Mouse (Mus musculus): ENCODE results near the gene Bloc1s3.

The Bloc1s3 gene

DNA sequence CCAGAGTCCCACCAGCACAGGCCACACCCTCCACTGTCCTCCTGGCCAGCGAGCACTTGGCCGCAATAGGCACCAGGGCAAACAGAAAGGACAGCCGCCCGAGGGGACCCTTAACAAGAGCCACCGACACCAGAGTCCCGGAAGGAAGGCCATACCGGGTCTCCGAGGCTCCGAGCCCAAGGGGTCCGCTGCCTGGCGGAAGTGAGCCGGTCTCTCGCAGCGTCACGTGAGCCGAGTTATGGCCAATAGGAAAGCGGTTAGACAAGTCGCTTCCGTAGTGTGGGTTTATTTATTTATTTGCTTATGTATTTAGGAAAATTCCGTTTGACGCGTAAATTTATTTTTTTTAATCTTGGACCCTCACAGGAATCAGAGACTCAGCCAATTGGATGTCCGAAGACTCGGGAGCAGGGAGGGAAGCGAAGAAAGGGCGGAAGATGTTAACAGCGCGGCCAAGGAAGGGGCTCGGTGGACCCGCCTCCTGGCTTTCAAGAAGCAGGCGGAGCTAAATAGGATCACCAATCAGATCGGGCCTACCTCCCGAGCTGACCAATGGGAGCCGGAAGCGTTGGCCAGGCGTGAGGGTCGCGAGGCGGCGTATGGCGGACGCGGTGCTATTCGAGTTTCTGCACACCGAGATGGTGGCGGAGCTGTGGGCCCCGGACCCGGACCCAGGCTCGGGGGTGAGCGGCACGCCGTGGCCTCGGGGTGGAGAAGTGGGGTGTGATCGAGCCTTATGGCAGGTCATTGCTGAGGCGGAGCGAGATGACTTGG is at the start of gene Bloc1s3, which contains the start of gene Trappc6a:
Gene Bloc1s3, minus strand, starts transcription at position 218 of the 774 bp plus-strand sequence.
Gene Trappc6a, plus strand, starts transcription at position 246 of the 774 bp plus-strand sequence.
- DNase-seq (ENCODE audit: low read depth, low spot score): peak; percentile 89

DNA sequence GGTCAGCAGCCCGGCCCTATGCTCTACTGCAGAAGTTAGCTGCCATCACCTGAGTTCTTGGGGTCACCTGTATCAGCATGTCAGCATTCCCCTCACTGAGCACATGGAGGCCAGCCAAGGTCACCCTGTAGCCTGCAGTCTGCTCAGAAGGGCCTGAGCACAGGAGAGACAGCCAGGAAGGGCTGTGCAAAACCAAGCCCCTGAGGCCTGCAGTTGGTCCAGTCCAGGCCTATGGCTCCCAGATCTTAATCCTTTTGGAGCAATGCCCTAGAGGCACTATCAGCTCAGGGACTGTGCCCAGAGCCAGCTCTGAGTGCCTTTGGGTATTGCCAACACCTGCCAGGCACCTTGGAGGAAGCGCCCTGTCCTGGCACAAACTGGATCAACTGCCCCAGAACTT is 48.9 kb upstream of the Bloc1s3 start:
- DNase-seq (ENCODE audit: low read depth, low spot score): peak; percentile 56

DNA sequence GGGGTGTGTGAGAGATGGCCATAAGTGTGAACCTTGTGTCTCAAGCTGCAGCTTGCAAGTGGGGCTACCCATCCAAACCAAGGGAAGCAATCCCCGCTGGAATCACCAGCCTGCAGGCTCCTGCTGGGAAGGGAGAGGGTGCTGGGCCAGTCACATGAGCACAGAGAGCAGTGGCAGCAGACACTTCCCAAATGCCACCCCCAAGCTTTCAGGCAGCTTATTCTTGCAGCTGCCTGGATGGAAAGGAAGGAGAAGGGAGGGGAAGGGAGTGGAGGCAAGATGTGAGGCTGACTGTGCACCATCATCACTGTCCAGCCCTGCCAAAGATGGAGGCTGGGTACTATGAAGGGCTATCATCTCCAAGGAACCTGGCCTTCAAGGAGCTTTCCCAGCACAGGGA is 46.0 kb upstream of the Bloc1s3 start:
- DNase-seq (ENCODE audit: low read depth, low spot score): no peak

DNA sequence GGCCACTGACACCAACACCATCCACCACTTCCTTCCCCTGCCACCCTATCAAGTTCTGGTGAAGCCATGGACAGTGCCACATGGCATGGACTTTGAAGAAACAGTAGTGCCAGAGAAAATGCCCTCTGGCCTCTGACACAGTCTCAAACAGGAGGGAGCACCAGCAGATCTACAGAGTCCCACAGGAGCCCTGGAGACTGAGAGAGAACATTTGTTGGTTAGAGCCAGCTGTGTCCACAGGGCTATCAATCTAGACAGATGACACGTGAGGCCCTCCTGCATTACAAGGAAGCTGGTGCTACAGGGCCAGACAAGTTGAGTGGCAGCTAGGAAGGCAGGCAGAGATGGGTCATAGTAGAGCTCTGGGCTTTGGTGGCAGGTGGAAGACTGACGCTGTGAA is 44.3 kb upstream of the Bloc1s3 start:
- no peak for DNase-seq (ENCODE audit: low read depth, low spot score)

DNA sequence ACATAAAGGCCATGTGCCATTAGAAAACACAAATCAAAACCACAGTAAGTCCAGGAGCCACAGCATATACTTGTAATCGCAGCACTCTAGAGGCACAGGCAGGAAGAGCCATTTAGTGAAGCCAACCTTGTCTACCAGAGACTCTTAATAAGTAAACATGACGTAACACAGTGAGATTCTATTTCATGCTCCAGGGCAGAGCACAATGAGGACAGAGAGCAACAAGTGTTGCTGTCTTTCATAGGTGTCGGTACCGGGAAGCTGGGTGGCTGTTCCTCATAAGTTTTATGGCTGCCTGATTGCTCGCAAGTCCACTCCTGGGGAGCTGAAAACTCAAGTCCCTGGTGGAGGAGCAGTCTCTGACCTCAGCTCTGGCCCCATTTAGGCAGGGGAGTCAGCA is 43.5 kb upstream of the Bloc1s3 start:
- no peak for DNase-seq (ENCODE audit: low read depth, low spot score)

DNA sequence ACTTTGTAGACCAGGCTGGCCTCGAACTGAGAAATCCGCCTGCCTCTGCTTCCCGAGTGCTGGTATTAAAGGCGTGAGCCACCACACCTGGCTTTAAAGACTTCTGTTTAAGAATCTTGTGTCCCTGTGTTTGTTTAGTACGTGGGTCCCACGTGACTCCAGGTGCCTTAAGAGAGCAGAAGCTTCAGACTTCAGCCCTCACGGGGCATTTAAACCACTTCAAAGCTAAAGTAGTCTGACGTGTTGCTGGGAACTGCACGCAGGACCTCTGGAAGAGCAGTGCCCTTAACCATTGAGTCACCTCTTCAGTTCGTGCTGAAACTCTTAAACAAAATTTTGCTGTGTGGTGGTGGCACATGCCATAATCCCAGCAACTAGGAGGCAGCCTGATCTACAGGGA is 41.2 kb upstream of the Bloc1s3 start:
- no peak for DNase-seq (ENCODE audit: low read depth, low spot score)

DNA sequence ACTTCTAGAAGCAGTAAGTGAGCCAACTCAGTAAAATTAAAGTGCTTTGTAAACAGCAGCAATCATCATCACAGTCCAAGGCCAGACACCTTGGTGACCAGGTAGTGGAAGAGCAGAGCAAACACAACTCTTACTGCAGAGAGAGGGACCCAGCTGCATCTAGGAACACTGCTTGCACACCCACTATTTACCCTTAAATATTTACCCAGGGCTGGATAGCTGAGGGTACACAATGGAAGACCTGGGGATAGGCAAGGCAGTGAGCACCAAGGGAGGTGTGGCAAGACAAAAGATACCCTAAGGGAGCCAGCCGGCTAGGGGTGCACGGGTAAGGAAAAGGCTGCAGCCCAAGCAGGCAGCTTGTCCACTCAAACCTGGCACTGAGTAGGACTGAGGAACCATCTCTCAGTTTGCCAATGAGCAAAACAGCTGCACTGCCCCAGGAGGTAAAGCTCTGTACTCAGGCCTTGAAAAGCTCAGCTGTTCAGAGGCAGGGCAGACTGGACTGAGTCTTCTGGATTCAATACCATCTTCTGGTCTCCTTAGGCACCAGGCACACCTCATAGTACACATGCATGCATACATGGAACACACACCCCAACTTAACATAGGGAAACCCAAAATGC is 39.3 kb upstream of the Bloc1s3 start:
- DNase-seq (ENCODE audit: low read depth, low spot score): no peak

DNA sequence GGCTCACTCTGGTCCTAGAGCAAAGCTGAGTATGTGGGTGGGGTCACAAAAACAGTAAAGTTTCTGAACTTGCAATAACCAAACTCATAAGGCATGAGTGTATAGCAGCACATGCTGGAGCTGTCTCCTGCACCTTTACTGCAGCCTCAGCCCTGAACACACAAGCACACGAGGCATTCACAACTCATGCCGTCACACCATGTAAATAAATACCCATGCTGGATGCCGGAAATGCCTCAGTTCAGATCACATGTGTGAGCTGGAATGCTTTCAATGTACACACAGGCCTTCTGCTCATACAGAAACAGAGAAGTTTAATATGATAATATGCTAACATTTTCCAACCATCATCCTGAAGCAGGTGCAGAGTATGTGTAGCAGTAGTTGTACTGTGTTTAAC is 37.8 kb upstream of the Bloc1s3 start:
- DNase-seq (ENCODE audit: low read depth, low spot score): no peak

DNA sequence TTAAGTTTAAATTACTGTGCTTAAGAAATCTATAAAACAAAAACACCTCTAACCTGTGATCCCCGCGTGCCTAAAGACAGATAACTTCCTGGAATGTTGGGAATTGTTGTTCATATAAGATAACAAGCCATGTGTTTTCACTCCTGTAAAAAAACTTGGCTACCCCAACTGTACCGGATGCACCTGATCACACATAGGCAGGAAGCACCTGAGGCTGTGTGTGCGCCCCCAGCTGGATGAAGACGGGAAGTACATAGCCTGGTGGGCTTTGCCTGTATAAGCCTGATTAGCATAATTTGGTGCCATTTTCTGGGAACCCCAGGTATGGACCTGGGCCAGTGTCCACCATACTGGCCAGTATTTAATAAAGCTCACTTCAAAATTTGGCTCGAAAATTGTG is 35.4 kb upstream of the Bloc1s3 start:
- DNase-seq (ENCODE audit: low read depth, low spot score): no peak

DNA sequence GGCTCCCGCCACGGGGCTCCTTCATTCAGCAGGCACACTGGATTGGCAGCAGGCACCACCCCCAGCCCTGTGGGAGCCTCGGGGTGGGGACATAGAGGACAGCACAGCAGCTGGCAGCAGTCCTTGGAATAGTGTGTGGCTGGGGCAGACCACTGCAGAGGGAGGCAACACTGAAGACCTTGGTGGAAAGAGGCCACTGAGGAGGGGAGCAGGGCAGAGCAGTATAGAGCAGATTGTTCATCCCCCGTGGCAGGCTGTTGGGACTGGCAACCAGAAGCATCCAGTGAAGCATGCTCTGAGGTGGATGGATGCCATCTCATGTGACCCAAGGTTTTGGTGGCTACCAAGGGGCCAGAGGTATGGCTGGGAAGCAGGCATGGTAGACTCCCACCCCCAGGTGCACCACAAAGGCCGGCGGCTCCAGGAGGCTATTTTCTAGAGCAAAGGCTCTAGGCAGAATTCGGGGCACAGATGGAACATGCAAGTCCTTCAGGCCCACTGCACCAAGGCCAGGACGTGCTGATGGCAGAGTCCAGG is 34.1 kb upstream of the Bloc1s3 start:
- DNase-seq (ENCODE audit: low read depth, low spot score): no peak

DNA sequence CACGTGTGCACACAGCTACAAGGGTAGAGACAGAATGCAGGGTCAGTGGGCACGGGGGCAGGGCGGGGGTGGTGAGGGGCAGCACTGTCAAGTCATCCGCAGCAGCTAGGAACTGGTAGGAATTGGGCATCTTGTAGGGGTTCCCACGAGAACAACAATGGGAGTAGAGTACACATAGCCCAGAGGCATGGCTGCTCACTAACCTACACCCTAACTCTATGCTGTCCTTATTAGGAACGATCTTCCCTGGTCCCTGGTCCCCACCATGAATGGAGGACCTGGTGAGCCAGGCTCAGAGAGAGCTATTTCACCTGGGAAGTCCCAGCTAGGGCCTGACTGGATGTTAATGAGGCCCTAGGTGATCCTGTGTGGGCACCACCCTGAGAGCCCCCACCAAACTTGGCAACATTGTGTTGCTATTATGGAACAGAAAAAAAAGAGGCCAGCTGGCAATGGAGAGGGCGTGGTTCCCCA is 33.6 kb upstream of the Bloc1s3 start:
- DNase-seq (ENCODE audit: low read depth, low spot score): no peak

DNA sequence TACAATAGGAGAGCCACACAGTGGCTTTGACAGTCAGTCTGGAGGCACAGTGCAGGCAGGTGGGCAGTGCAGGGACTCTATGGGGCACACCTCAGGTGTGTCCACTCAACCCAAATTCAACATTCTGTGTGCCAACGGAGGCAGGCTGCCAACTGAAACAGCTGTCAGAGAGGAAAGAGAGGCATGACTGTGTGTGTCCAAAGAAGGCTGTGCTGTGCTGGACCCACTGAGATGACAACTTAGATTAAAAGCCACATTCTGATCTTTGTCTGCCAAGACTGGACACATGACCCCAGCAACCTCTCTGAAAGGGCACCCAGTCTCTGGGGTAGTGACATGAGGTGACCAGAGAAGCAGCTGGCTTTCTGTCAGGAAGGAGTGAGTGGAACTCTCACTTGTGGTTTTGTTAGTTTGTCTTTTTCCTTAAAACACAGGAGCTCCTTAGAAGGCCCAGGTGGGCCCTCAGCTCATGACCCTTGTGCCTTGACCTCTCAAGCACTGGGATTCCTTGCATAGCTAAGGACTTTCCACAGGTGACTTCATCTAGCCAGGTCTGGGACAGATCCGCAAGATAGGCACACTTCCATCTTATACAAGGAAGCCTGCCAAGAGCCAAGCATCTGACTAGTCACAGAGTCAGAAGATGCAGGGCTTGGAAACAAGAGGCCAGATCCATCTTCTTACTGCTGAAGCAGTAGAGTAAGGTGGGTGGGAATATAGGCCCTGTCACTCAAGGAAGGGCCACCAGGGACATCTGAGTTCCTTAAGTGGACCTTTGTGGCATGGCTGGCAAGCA is 32.8 kb upstream of the Bloc1s3 start:
- DNase-seq (ENCODE audit: low read depth, low spot score): peak; percentile 48

DNA sequence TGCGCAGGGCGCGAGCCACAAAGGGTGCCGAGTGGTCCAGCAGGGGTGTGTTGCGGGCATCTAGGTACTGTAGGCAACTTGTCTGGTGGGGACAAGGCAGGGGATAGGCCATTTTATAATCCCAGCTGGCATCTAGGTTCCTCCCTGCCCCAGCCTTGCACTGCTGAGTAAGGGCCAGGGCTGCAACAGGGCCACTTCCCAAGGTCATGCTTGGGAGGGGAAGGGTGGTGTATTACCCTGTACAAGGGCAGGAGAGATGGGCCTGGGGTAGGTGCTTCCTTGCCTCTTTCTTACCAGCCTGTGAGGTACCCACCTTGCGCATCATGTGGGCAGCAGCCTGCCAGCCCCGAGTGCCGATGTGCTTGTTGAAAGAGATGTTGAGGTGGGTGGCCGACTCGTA is 26.5 kb upstream of the Bloc1s3 start:
- DNase-seq (ENCODE audit: low read depth, low spot score): no peak

DNA sequence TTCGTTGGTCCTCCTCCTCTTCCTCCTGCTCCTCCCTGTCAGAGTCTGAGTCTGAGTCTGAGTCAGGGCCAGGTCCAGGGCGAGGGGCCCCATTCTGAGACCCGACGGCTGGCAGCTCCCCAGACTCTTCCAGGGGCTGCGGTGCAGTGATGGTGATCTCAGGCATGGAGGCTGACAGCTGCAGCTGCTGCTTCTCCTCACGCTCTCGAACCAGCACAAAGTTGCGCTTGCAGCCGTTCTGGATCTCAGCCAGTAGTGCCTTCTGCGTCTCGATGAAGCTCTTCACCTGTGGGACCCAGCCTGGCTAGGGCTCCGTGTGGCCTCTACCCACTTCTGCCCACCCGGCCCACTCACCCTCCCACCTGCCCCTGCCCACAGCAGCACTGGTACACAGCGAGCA is 24.1 kb upstream of the Bloc1s3 start:
- no peak for DNase-seq (ENCODE audit: low read depth, low spot score)

DNA sequence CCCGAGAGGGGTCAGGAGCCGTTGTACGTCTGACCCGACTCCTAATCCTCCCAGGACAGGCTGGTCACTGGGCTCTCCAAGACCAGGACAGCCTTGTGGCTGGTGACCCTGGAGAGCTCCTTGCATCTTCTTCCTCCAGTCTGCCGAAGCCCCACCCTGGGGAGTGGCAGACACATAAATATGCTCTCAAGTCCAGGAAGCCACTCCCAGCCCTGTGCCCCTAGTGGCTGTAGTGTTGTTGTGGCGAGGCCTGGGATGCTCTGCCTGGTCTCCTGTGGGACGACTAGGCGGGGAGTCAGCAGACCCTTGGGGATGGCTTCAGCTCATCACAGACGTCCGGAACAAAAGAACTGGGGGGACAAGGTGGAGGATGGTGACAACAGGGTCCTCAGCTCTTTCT is 22.9 kb upstream of the Bloc1s3 start:
- DNase-seq (ENCODE audit: low read depth, low spot score): no peak

DNA sequence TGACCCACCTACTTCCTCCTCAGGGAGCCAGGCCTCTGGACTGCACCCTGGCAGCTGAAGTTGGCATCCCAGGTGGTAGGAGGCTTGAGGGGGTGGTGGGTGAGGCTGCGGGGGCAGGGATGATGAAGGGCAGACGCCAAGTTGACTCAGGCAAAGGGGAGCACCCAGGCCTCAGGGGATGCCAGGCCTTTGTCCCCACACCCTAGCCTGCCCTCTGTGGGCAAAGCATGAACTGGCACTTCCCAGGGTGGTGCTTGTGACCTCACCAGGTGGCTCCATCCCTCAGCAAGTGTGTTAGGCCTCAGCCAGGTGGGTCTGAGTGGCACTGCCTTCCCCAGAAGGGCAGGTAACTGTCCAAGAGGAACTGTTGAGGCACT is 16.9 kb upstream of the Bloc1s3 start:
- DNase-seq (ENCODE audit: low read depth, low spot score): no peak

DNA sequence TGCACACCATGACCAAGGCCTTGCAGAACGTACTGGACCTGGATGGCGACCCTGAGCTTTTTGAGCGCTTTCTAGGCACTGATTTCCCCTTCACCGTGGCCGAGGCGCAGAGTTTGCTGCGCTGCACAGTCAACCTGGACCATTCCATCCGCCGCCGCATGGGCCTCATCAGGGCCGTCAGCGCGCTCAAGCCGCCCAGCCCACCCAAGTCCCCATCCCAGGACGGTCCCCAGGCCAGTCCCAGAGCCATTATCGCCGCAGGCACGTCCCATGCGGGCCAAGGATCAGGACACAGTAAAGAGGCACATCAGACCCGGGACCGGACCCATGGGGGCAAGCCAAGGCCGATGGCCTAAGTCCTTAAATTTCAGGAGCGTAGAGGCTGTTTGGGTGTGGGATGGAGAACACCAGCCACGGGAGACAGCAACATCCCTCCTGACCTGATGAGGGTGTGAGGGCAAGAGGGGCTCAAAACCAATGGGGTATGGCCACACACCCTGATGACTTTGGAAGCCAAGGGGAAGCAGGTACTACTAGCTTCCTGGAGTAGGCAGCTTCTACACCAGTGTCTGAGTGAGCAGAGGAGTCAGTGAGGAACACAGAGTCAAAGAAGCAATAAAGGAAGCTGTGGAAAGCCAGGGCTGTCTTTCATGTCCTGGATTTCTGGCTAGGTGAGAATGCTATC is 16.4 kb upstream of the Bloc1s3 start:
- DNase-seq (ENCODE audit: low read depth, low spot score): no peak

DNA sequence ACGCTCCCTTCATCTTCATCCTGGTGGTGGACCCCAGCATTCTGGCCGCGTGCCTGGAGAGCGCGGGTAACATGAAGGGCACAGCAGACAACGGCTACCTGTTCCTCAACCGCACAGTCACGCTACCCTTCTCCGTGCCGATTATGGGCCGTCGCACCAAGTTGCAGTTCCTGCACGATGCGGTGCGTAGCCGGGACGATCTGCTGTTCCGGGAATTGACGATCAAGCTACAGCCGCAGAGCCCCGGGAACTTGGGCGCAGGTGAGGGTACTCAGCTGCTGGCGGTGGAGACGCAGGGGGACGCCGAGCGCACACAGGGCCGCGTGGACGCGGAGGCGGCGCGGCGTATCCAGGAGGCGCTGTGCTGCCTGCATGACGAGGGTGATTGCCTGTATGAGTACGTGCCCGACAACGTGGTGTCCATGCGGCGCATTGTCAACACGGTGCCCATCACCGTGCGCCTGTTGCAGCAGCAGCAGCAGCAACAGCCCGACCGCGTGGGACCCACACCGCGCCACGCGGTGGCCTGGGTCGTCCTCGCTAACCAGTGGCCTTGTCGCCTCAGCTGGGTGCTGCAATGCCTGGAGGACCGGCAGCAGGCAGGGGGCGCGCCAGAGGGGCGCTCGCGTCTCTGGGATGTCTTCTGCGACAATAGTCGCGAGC is 15.7 kb upstream of the Bloc1s3 start:
- DNase-seq (ENCODE audit: low read depth, low spot score): no peak

DNA sequence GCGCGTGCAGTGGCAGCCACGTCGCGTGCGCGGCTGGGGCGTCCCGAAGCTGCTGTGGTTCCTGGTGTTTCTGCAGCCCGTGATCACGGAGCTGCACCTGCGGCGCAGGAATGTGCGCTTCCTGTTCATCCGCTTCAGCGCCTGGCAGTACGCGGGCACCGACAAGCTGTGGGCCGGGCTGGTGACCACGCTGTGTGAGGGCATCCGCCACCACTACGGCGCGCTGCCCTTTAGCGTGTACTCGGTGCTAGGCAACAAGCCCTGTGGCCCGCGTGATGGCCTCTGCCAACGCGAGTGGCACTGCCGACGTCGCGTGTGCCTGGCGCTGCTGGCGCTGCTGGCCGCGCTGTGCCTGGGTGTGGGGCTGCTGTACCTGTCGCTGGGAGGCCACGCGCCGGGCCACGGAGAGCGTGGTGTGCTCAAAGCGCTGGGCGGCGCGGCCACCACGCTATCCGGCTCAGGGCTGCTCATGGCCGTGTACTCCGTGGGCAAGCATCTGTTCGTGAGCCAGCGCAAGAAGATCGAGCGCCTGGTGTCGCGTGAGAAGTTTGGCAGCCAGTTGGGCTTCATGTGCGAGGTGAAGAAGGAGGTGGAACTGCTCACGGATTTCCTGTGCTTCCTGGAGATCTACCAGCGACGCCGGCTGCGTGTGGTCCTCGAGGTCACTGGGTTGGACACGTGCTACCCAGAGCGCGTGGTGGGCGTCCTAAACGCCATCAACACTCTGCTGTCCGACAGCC is 15.0 kb upstream of the Bloc1s3 start:
- no peak for DNase-seq (ENCODE audit: low read depth, low spot score)

DNA sequence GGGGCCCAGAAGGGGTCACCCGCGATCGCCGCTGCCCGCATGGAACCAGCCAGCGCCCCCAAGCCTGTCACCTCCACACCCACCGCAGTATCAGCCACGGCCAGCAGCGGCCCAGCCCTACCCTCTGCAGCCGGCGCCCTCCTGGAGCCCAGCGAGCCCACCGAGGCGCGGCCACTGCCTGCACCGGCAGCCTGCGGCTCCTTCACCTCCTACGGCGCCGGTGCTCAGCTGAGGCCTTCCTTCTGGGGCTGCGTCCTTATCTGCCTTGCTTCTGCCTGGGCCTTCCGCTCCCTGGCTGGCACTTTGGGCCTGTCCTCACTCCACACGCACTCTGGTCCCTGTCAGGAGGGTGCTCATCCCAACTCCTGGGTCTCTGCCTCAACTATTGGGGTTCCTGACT is 11.9 kb upstream of the Bloc1s3 start:
- DNase-seq (ENCODE audit: low read depth, low spot score): no peak

Measured in skeletal muscle tissue, adult 2 months (tissue).